Mouse (Mus musculus): ENCODE data around the gene Nup43.

The Nup43 gene

DNA sequence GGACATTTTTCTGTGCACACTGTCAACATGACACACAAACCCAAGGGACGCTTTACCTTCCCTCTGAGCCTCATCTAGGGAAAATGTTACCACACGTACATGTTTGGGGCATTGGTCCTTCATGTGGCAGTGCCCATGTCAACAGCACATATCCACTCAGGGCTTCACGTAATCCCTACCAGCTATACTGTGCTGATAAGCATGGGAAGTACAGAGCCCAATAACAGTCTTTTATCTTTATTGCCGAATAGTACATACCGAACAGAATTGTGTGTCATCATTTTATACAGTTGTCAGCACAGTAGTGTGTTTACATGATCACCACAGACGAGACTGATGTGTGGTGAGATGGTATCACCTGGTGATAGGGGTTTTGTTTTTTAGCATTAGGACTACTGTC is 19.6 kb downstream of the Nup43 start:
- DNase-seq (ENCODE audit: low spot score): no peak

DNA sequence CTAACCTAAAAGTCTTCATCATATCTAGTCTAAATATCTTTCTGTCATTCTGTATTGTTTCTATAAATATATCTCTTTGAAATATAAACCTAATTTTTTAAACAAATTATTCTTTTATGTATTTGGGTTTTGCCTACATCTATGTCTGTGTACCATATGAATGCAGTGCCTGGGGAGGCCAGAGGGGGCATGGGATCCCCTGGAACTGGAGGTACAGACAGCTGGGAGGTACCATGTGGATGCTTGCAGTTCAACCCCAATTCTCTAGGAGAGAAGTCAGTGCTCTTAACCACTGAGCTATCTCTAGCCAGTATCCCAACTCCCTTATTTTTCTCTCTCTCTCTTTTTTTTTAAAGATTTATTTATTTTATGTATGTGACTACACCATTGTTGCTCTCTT is 28.0 kb downstream of the Nup43 start:
- DNase-seq (ENCODE audit: low spot score): no peak

DNA sequence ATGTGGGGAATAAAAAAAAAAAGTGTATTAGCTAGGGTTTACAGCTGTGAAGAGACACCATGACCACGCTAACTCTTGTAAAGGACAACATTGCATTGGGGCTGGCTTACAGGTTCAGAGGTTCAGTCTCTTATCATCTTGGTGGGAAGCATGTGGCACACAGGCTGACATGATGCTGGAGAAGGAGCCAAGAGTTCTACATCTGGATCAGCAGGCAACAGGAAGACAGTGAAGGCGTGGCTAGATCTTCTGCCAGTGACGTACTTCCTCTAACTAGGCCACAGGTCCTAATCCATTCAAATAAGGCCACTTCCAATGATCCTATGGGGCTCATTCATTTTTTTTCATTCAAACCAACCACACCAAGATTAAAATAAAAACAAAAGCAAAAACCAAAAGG is 32.8 kb downstream of the Nup43 start:
- DNase-seq (ENCODE audit: low spot score): no peak

DNA sequence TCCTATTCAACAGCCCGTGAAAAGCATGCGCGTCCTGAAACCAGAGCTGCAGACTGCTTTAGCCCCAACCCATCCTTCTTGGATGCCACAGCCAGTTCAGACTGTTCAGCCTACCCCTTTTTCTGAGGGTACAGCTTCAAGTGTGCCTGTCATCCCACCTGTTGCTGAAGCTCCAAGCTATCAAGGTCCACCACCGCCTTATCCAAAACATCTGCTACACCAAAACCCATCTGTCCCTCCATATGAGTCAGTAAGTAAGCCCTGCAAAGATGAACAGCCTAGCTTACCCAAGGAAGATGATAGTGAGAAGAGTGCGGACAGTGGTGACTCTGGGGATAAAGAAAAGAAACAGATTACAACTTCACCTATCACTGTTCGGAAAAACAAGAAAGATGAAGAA is 35.3 kb downstream of the Nup43 start:
- DNase-seq (ENCODE audit: low spot score): no peak

DNA sequence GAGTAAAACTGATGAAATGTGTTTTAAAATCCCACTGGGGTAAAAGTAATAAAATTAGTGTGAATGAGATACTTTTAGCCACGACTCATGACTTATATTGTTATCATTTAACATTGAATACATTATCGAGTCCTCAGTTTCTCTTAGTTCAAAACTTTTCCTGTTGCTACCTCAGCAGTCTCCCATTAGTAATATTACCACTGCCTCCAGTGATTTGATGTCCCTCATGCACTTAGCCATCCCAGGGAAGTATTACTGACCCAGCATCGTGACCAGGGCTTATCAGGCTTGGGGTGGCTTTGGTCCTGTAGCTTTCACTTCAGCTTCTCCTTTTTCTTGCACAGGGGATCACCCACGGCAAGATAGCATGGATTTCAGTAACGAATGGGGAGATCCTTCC is 42.8 kb downstream of the Nup43 start:
- no peak for DNase-seq (ENCODE audit: low spot score)

GRCm38 (mm10) chr10:7712506-7712905 is 45.2 kb downstream of the Nup43 start:
- DNase-seq (ENCODE audit: low spot score): no peak

DNA sequence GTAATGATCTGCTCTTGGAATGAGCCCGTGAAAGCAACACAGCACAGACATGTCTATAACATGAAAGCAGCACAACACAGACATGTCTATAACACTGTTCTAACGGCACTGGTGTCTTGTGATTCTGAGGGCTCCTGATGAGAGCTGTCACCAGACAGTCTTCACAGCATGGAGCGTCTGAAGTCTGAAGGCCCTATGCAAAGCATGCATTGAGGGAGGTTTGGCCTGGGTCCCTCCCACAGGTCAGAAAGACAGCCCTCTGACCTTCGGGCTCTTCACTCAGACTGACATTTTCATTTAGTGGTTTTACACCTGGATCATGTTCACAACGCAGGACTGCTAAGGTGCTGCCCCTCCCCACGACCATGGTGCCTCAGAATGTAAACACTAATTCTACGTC is 47.8 kb downstream of the Nup43 start:
- DNase-seq (ENCODE audit: low spot score): no peak

GRCm38 (mm10) chr10:7725751-7726500 is 58.6 kb downstream of the Nup43 start, which contains the start of gene Katna1:
TSS of gene Katna1 (plus strand) at chr10:7726000.
- peak; percentile 95 for DNase-seq (ENCODE audit: low spot score)

- peak; percentile 22 for DNase-seq (ENCODE audit: low spot score)
These were observed 59.2 kb downstream of the Nup43 start for GRCm38 (mm10) chr10:7726501-7726812.

- no peak for DNase-seq (ENCODE audit: low spot score)
These were observed 59.7 kb downstream of the Nup43 start for GRCm38 (mm10) chr10:7727011-7727410.

Data from c-Kit-positive CD71-positive TER-119-positive erythroid progenitor cells, embryonic 14.5 days (primary cell).